Mouse (Mus musculus): ENCODE data around the gene Pqbp1.
"Not testable (repeated sequence)": the region's sequence is repeated elsewhere in the genome, so short reads cannot be mapped to it uniquely, and the experiment has no call there.

Pqbp1 gene

GRCm38 (mm10) chrX:7898880-7899874 is at the start of gene Pqbp1, which contains the start of gene Timm17b:
Pqbp1 (minus strand) TSS chrX:7899269.
Timm17b (plus strand) TSS chrX:7899357.
- peak; percentile 80 for DNase-seq (ENCODE audit: low spot score)

DNA sequence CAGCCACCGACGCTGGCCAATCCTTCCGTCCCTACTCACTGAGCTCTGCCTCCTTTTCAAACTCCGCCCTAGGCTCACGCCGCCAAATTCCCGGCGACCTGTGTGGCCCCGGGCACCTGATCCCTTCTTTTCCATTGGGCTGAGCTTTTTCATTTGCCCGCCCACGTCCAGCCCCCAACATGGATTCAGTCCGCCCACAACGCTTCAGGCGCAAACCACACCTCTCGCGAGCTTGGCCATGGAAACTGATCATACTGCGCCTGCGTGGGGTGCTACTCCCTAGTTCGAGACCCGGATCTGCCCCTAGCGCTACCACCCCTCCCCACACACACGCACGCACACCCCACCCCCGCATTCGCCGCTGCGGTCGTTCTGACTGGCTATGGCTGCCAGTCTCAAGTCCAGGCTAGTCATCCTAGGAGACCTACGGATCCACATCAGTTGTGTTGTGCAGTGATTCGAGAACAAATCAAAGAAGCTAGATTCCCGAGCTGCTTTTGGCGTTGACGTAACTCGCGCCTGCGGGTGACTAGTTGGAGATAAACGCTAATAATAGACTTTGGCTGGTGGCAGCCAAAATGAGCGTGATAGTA is 48.9 kb upstream of the Pqbp1 start:
- peak; percentile 80 for DNase-seq (ENCODE audit: low spot score)

- DNase-seq (ENCODE audit: low spot score), result no peak
These were observed 48.2 kb upstream of the Pqbp1 start, which contains the start of gene Hdac6 for GRCm38 (mm10) chrX:7947108-7947899. Hdac6 (minus strand) TSS chrX:7947889.

GRCm38 (mm10) chrX:7945618-7946017 is 46.5 kb upstream of the Pqbp1 start:
- no peak for DNase-seq (ENCODE audit: low spot score)

DNA sequence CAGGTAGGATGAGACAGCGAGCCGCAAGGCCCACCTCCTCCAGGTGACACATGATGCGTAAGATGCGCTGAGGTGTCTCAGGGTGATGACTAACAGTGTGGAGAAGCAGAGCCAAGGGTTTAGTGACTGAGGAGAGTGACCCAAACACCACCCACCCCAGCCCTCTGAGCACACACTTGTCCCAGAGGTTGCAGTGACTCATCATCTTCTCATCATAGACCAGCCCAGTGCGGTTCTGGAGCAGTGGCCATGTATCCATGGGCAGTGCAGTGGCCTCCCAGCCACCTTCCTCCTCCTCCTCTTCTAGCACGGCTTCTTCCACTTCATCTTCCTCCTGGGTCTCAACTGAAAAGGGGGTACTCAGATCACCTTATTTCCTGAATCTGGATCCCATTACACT is 38.6 kb upstream of the Pqbp1 start:
- no peak for DNase-seq (ENCODE audit: low spot score)

DNA sequence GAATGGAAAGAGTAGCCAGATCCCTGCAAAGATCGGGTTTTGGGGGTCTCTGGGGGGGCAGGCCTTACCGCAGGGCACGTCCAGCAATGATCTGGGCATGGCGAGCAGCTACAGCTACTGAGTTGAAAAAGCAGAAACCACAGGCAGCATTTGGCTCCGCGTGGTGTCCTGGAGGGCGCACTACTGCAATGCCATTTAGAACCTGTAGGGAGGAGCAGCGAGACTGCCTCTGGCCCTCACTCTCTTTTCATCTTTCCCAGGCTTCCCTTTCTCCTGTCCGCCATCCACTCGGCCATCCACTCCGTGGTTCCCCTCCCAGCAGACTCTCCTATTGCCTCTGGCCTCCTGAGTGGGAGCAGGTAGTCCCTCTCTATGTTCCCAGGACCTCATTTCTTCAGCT is 37.8 kb upstream of the Pqbp1 start:
- DNase-seq (ENCODE audit: low spot score), result no peak

- no peak for DNase-seq (ENCODE audit: low spot score)
These were observed 29.3 kb upstream of the Pqbp1 start, which contains the start of gene Eras for GRCm38 (mm10) chrX:7928270-7928790. Eras (minus strand) TSS chrX:7928607.

DNA sequence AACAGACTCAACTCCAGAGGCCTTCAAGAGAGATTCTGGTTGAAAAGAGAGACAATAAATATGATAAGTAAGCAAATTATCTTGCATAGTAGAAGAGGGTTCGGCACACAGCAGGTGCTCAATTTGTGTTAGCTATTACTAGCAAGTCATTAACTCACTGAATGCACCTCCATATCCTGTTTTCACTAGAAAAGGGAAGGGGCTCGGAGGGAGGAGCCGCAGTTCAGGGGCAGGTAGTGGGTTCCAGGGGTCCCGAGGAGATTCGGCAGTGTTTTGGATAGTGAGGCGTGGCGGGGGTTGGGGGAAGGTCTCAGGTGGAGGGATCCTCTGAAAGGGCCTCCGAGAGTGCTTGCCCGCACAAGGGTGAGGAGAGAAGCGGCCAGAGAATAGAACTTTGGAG is 28.0 kb upstream of the Pqbp1 start:
- DNase-seq (ENCODE audit: low spot score), result no peak

- no peak for DNase-seq (ENCODE audit: low spot score)
These were observed 27.2 kb upstream of the Pqbp1 start for GRCm38 (mm10) chrX:7926266-7926665.

- no peak for DNase-seq (ENCODE audit: low spot score)
These were observed 23.0 kb upstream of the Pqbp1 start for GRCm38 (mm10) chrX:7922032-7922431.

DNA sequence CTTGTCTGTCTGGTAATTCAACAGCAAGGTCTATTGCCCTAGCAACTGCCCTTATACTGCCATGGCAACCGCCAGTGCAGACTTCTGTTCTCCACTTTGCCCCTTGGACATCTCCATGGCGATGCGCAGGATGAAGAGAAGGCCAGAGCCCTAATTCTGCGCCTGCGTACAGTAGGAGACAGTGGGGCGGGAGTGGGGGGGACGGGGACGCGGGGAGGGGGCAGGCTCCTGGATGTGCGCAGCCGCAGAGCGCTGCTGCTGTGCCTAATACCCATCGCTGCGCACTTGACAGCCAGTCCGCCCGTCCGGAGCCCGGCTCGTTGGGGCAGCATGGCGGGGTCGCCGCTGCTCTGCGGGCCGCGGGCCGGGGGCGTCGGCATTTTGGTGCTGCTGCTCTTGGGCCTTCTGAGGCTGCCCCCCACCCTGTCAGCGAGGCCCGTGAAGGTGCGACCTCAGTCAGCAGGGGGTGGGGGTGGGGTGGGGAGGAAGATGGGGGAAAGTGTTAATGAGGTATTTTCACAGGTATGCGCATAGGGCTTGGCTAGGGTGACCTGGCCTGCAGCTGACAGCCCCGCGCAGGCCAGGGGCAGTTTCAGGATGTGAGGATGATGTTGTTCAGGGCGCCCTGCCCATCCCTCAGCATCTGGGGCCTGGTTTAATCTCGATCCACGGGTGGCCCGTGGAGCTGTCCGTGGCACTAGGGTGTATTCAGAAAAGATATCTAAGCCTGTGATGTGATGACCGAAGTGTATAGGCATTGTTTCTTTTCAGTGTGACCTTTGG is 20.7 kb upstream of the Pqbp1 start, which contains the start of gene Pcsk1n:
Pcsk1n (plus strand) TSS at position 222 of the 783 bp plus-strand sequence.
- no peak for DNase-seq (ENCODE audit: low spot score)

GRCm38 (mm10) chrX:7917960-7918359 is 18.9 kb upstream of the Pqbp1 start:
- not testable (repeated sequence) for DNase-seq (ENCODE audit: low spot score)

DNA sequence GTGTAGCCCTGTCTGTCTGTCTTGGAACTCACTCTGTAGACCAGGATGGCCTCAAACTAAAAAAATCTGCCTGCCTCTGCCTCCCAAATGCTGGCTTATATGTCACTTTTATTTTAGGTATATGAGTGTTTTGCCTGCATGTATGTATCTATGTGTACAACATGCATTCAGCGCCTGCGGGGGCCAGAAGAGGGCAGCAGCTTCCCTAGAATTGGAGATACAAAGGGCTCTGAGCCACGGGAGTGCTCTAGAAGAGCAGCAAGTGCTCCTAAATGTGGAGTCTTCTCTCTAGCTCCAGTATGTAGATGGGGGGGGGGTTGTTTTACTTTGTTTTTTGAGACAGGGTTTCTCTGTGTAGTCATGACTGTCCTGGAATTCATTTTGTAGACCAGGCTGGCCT is 16.6 kb upstream of the Pqbp1 start:
- DNase-seq (ENCODE audit: low spot score), result not testable (repeated sequence)

DNA sequence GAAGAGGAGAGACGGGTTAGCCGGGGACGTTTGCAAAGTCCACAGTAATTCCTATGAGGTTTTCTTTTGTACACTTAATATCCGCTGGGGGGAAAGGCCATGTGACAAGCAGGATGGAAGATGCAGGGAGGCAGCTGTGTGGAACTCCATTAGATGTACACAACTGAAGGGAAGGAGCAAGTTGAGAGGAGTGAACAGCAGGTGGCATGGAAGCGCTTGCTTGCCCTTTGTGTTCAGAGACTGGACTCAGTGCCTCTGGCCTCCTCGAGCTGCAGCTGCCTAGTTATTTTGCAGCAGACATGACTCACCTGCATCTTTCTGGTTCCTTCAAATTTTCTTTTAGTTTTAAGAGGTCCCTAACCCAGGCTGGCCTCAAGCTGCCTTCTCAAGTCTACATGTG is 11.4 kb upstream of the Pqbp1 start:
- DNase-seq (ENCODE audit: low spot score), result no peak

GRCm38 (mm10) chrX:7909242-7909641 is 10.2 kb upstream of the Pqbp1 start, which contains the start of gene Gm10490:
Gm10490 (plus strand) TSS chrX:7909542.
- DNase-seq (ENCODE audit: low spot score), result not testable (repeated sequence)

- no peak for DNase-seq (ENCODE audit: low spot score)
These were observed 8.7 kb upstream of the Pqbp1 start, which contains the start of gene Gm10491 for GRCm38 (mm10) chrX:7907735-7908134. Gm10491 (minus strand) TSS chrX:7907835.

DNA sequence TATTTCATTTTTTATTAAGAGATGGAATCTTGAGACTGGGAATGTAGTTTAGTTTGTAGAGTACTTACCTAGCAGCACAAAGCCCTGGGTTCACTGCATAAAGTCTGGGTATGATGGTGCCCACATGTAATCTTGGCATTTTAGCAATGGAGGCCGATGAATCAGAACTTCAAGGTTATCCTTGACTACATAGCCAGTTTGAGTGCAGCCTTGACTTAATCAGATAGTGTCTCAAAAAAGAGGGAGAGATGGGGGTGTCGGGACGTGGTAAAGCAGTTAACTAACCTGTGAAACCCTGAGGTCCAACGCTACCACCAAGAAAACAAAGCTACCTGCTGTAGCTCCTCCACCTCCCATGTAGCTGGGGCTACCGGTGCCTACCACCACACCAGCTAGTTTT is 5.4 kb upstream of the Pqbp1 start:
- DNase-seq (ENCODE audit: low spot score), result no peak

DNA sequence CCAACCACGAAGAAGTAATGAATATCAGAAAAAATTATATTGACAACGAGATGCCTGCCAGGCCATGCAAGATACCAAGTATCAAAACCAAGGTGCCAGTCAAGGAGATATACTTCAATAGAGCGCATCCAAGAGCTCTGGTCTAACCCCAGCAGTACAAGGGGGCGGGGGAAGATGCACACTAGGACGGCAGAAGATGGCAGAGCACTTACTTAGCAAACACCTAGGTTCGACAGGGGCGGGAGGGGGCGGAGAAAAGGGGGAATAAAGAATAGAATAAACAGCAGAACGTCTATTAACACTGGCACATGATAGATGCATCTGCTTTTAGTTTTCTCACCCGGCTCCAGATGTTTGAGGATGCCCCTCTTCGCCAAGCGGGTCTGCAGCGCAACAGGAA is 858 bp downstream of the Pqbp1 start:
- no peak for DNase-seq (ENCODE audit: low spot score)

DNA sequence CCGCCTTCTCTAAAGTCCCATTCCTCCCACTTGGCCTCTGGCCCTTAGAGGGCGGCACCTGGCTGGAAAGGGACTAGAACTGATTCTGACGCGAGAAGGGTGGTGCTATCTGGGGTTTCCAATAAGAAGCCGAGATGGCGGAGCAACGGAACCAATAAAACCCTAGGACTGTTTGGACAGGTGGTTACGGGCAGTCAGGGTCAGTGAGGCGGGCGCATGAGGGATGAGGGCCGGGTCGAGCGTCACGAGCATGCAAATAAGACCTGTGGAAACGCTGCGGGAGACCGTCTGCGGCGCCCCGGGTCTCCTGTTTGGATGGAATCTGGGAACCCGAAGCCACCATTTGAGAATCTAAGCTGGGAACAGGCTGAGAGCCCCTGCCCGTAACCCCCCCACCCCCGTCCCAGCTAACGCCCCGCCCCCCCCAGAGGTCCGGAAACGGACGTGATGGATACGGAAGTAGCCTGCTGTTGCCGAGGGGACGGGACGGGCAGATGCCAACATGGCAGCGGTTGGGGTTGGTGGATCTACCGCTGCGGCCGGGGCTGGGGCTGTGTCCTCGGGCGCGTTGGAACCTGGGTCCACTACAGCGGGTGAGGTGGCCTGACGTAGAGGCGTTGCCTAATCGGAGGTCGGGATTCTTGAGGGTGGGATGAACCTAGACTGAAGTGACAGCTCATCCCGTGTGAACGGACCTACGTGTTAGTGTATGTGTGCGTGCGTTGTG is 15.1 kb downstream of the Pqbp1 start, which contains the start of gene Slc35a2:
Slc35a2 (plus strand) TSS at position 188 of the 727 bp plus-strand sequence.
- peak; percentile 59 for DNase-seq (ENCODE audit: low spot score)

DNA sequence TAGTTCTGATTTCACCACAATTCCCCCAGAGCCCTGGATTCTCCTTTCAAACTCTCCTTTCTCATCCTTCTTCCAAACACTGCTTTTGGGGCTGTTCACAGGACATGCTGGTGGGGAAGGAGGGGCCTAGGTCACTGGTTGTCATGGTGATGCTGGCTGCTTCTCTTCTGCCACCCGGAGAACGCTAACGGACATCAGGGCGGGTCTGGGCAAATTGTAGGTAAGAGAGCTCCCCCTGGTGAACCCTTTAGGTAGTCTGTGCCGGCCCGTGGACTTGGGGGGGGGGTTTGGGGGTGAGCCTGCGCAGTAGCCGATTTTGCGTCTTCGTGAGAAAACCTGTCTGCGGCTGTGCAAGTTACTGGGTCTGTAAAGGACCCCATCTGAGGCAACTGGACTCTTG is 19.2 kb downstream of the Pqbp1 start:
- DNase-seq (ENCODE audit: low spot score), result peak; percentile 31
